Mouse (Mus musculus) kidney, postnatal 14 days (tissue): ENCODE results near the gene Gm47969.
"Not testable (repeated sequence)": the region's sequence is repeated elsewhere in the genome, so short reads cannot be mapped to it uniquely, and the experiment has no call there.

Source experiments
- DNase-seq: peaks from one replicate; pipeline ENCODE4 v3.0.0; 2022; ENCODE audit warnings: mixed read lengths

Gene Gm47969

GRCm38 (mm10) chr1:83044882-83045427 lies at the start of gene Gm47969:
Gm47969 (plus strand) TSS chr1:83044932.
- DNase-seq = no peak

- not testable (repeated sequence) for DNase-seq
These were observed 44.4 kb upstream of the Gm47969 start, which contains the start of gene Gm47959 for GRCm38 (mm10) chr1:83000306-83000705. Gm47959 (plus strand) TSS chr1:83000548.

DNA sequence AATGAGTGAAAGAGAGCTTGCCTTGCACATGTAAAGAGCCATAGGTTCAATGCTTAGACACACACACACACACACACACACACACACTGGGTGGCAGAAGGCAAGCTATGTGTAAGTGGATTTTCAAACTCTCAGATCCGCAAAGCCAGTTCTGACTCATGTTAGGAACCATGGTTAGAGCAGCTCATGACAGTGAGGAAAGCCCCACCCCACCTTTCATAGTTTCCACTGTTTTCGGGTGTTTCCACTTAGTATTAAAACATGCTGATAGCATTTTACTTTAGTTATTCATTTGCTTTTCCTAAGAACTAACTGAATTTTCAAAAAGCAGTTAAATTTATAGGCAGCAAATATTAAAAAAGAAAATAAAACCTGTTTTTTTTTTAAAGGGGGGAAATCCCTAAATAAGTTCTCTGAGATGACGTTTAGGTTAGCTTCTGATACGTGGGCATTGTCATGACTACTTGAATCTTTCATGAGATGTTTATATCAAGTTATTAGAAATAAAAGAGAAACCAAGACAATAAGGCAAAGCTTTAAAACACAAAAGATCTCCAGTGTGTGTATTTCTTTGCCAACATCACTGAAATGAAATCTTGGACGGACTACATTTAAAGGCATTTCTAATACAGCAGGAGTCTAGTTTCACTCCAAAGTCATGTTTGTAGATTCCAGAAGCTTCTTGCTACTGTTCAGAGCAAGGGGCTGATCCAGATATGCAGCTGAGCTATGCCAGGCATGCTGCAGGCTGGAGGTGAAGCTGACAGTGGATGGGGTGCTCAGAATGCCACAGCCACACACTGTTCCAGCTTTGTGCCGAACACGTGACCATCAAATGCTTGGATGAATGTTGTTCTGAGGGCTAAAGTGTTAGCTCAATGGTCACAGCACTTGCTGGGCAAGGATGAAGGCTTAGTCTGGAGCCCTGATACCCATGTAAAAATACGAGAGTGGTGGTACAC lies 38.2 kb upstream of the Gm47969 start:
- no peak for DNase-seq

- no peak for DNase-seq
These were observed 37.3 kb upstream of the Gm47969 start for GRCm38 (mm10) chr1:83007471-83007870.

DNA sequence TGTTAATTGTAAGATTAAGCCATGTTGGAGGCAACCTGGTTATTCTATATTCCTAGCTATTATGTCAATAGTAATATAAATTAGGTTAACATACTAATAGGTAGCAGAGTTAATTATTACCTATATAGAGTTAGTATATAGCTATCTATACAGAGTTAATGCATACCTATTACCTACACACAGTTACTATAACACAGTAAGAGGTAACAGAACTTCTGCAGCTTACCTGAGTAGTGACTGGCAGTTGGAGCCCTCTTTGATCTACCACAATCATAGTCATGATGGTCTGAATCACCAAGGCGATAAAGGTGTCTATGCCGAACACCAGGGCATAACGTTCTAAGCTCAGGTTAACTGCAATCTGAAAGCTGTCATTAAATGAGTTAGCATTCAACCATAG lies 30.3 kb upstream of the Gm47969 start:
- DNase-seq = no peak

- no peak for DNase-seq
These were observed 29.3 kb upstream of the Gm47969 start for GRCm38 (mm10) chr1:83015329-83015879.

DNA sequence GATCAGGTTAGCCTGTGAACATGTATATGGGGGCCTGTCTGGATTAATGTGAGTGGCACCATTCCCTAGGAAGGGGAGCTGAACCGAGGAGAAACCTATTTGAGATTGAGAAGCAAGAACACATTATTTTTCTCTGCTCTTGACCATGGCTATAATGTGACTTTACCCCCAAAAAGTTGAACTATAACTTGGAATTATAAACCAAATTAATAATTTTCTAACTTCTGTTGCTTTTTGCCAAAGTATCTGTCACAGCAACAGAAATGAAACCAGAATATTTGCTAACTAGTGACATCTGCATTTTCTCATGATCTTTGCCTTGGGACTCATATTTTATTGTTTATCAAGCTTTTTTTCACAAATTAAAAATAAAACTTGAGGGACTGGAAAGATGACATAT lies 28.2 kb upstream of the Gm47969 start:
- peak; percentile 8 for DNase-seq

GRCm38 (mm10) chr1:83031950-83032349 lies 12.8 kb upstream of the Gm47969 start:
- no peak for DNase-seq

GRCm38 (mm10) chr1:83032508-83032907 lies 12.2 kb upstream of the Gm47969 start:
- DNase-seq = no peak

DNA sequence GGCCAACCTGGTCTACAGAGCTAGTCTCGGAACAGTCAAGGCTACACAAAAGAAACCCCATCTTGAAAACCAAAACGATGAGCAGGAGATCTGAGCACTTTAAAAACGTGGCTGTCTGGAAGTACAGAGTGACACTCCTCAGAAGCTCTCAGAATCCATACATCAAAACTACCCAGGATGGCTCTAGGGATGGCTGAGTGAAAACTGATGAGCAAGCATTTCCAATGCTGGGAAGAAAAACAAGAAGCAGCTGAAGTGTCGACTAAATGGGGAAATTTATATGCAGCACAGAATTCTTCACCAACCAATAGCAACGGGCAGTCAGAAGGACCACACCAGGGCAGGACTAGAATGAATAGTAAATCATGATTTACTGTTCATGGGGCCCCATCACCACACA lies 10.2 kb upstream of the Gm47969 start:
- no peak for DNase-seq

DNA sequence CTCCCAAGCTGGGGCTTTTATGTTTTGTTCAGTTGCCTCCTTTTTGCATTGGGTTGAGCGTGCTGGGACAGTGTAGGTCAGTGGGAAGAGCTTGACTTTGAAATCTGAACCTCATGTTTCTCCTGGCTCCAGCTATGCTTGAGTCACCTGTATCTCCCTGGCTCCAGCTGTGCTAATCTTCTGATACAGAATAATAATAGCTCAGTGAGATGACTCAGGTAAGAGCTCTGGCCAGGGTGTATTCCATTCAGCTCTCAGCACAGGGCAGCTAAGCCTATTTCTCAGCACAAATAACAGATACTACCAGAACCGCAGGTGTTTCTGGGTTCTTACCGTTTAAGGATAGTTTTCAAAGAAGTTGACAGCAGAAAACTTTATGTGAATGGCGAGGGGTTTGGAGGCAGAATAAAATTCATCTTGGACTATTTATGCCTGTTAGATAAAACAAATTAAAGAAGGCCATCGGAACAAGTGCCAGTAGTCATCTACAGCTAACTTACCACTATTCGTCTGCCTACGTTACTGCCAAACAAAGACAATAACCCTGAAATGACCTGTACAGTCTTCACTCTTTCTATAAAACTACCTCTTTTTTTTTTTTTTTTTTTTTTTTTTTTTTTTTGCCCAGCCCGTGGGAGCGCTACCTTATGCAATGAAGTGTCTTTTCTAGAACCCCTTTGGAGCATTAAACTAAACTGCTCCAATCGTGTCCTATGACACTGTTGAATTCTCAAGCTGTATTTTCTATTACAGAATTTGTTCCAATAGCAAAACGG lies 7.7 kb upstream of the Gm47969 start:
- no peak for DNase-seq

DNA sequence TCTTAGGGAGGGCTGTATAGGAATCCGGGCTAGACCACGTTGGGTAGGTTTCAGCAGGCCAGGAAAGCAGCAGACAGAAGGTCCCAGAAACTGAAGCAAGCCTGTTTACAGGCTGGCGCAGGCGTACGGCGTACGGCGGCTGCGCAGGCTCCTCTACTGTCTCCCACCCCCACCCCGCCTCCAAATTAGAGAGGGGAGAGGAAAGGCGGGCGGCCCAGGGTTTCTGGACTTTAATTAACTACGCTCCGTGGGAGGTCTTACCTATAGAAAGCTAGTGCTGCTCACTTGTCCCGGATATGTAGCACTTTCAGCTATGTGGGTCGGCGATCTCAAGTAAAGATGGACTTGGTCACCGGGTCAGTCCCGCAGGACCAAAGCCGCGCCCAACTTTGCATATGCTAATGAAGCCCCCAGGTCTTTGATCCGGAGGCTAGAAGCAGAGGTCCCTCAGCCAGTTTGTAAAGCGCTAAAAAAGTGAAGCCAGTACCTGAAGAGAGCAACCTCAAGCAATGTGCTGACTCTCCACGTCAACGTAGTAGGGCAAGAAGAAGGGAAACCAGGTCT lies 6.5 kb upstream of the Gm47969 start, which contains the start of gene Slc19a3:
Gene Slc19a3 (minus strand): TSS at position 340 of the 564 bp plus-strand sequence.
- peak; percentile 62 for DNase-seq

GRCm38 (mm10) chr1:83039080-83039479 lies 5.7 kb upstream of the Gm47969 start:
- no peak for DNase-seq

GRCm38 (mm10) chr1:83042380-83042779 lies 2.4 kb upstream of the Gm47969 start, which contains the start of gene Krtap28-10:
Krtap28-10 (minus strand) TSS chr1:83042480.
- no peak for DNase-seq

GRCm38 (mm10) chr1:83058481-83058880 lies 13.7 kb downstream of the Gm47969 start:
- DNase-seq = peak; percentile 14

DNA sequence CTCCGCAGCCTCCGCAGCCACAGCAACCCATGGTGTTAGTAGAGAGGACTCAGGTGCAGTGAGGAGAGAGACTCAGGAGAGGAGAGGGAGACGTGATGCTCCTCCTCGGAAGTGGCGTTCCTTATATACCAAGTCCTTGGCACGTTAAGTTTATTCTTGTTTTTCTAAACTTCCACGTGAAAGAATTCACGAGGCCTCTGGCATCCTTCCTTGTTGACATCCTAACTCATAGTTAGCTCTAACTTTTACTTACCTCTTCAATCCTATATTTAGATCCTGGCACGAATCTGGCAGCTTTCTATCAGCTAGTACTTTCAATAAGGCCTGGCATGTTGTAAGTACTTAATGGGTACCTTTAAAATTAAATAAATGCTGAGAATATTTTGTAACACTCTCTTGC lies 14.5 kb downstream of the Gm47969 start, which contains the start of gene A030005K14Rik:
Gene A030005K14Rik (minus strand): TSS at position 101 of the 400 bp plus-strand sequence.
- no peak for DNase-seq

DNA sequence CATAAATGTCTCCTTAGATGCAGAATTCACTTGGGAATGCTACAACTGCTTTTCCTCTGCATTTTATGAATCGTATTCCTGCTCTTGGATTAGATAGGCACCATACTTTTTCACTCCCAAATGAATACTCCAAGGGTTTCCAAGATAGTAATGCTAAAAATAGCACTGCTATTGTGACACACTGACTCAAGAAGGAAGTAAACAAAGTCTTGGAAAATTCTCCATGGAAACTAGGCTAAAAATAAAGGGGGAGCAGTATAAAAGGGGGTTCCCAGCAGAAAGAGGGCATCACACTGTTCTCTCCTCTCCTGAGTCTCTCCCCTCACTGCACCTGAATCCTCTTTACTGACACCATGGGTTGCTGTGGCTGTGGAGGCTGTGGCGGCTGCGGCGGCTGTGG lies 15.9 kb downstream of the Gm47969 start, which contains the start of gene Krtap28-13:
Gene Krtap28-13 (plus strand): TSS at position 288 of the 400 bp plus-strand sequence.
- no peak for DNase-seq

DNA sequence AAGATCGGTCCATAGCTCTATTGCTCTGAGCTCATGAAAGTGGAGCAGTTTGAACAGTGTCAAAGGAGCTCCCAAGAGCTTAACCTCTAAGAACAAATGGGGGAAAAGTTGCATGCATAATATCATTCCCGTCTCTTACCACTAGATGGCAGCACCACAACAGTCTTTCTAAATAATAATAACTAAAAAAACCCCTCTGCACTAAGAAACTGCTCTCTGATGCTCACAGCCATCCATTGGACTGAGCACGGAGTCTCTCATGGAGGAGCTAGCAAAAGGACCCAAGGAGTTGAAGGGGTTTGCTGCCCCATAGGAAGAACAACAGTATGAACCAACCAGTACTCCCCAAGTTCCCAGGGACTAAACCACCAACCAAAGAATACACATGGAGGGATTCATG lies 20.1 kb downstream of the Gm47969 start:
- peak; percentile 14 for DNase-seq

- no peak for DNase-seq
These were observed 21.8 kb downstream of the Gm47969 start for GRCm38 (mm10) chr1:83066577-83066976.

- DNase-seq = no peak
These were observed 22.5 kb downstream of the Gm47969 start for GRCm38 (mm10) chr1:83067205-83067604.

DNA sequence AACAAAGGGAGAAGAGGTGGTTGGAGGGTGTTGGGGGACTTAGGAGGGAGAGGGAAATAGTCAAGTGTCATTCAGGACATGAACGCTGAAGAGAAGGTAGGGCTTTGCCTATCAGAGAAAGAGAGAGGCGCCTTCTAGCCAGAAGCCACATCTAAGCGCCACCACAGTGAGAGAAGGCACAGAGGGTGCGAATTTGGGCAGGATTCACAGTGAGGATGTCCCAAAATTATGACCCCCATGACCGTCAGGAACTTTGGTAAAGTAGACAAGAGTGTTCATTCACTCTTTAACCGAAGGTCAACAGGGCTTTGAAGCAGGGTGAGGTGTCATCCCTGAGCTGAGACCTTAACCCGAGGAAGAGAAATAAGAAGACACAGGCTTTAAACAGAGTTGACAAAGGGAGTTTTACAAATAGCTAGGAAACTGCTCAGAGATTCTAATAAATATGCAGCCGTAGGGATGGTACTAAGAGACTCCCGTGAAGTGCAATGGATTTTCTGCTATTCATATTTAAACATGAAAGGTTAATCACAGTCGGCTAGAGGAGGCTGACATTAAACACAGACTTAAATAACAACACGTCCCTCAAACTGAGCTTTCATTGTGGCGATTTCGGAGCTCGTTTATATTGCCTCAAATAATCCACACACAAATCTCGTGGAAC lies 30.9 kb downstream of the Gm47969 start:
- no peak for DNase-seq
